Mouse (Mus musculus) bone marrow macrophage, adult 2 months (primary cell): ENCODE results near the gene Vamp9.

Source experiments
- CTCF ChIP-seq: IDR thresholded peaks from 2 replicates; pipeline ENCODE4 v1.5.1; 2012; ENCODE audit warnings: low read depth, mild to moderate bottlenecking, low read length, moderate library complexity
- POLR2A ChIP-seq: IDR thresholded peaks from 2 replicates; pipeline ENCODE4 v1.6.1; 2012; ENCODE audit warnings: mild to moderate bottlenecking, low read depth, low read length, borderline replicate concordance

DNA sequence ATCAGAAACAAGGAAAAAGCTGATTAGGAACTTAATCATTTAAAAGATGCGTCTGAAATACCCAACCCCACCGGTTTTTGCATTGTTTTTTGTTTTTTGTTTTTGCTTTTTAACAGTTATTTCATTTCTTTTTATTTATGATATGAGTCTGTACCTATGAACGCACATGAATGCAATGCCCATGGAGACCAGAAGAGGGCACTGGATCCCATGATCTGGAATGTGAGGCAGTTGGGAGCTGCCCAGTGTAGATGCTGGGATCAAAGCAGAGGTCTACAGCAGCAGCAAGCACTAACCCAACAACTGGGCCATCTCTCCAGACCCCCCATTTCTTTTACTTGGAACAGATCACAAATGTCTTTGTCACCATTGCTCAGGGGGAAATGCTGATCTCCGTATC, 21.9 kb downstream of the Vamp9 start:
- no peak for TF ChIP-seq POLR2A
- peak; percentile 72 for TF ChIP-seq CTCF
